Mouse (Mus musculus) cortical plate, adult 2 months (tissue): ENCODE measurements around the gene Tns1.

Experiments used
- CTCF ChIP-seq: fragments of 200-500 bp; IDR thresholded peaks from 2 replicates; pipeline ENCODE4 v1.5.1; 2011; ENCODE audit warnings: mild to moderate bottlenecking, control low read depth, low read length; ENCODE audit not compliant: insufficient read depth; ENCODE audit errors: extremely low read depth
- POLR2A ChIP-seq: fragments of 200-500 bp; IDR thresholded peaks from 2 replicates; pipeline ENCODE4 v1.6.1; 2011; ENCODE audit warnings: mild to moderate bottlenecking, low read length, control low read depth; ENCODE audit not compliant: insufficient read depth; ENCODE audit errors: extremely low read depth

DNA sequence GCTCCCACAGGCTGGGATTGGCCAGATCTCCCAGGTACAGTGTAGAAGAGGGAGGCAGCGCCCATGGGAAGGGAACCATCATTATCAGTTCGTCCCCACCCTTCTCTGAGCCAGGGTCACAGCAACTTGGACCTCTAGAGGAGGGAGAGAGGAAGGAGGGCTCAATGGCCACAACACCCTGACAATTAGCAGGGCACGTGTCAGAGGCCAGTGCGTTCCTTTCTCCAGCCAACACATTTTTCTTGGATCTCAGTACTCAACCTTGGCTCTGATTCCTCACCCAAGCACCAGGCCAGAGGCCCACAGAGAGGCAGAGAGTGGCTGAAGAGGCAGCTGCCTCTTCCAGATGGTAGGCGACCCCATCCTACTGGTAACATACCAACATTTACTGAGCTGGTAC, 107.6 kb downstream of the Tns1 start:
- no peak for TF ChIP-seq CTCF
- no peak for TF ChIP-seq POLR2A
